Mouse (Mus musculus): ENCODE results near the gene Tmem127. TPM values are rescaled to one million over a fixed set of nuclear protein-coding genes. Genes with fewer than 3 reads are reported as not detected.

The Tmem127 gene
- polyA plus RNA-seq, 1 experiment from 2014 or later = 12.1 TPM

- Histone ChIP-seq H3K27ac (replicated peaks) (no peak overlapping the region), H3K9ac (no peak overlapping the region), H3K36me3 (replicated peaks) (peaks cover 92% of the 10 kb centered on the region), H3K4me1 (replicated peaks) (no peaks in the 10 kb centered on the region), H3K4me2 (no peak overlapping the region), H3K9me3 (replicated peaks) (no peaks in the 10 kb centered on the region), H3K27me3 (no peaks in the 10 kb centered on the region), H3K4me3 (replicated peaks) (no peak overlapping the region)
- ATAC-seq (ENCODE audit: insufficient read depth) = 0 out of 2 replicates have a peak, but pooled peaks have one; percentile 28
- 91% methylated on average over 2 of the region's 2 CpGs for WGBS (ENCODE audit: insufficient replicate concordance)
Observed at GRCm38 (mm10) chr2:127240065-127240464, 7.6 kb upstream of the Tmem127 start.

GRCm38 (mm10) chr2:127248334-127249004 is 761 bp downstream of the Tmem127 start:
- Histone ChIP-seq H3K4me2 (peak overlapping the region; percentile 95), H3K27ac (replicated peaks) (peak overlapping the region; percentile 89), H3K4me1 (replicated peaks) (peaks cover 52% of the 10 kb centered on the region), H3K4me3 (replicated peaks) (peak overlapping the region; percentile 95), H3K36me3 (replicated peaks) (peaks cover 35% of the 10 kb centered on the region), H3K9me3 (replicated peaks) (no peaks in the 10 kb centered on the region), H3K27me3 (no peaks in the 10 kb centered on the region), H3K9ac (peak overlapping the region; percentile 95)
- peak; percentile 47 for ATAC-seq (ENCODE audit: insufficient read depth)
- WGBS (ENCODE audit: insufficient replicate concordance) = under 1% methylated on average over 39 of the region's 39 CpGs

GRCm38 (mm10) chr2:127250291-127251008 is 2.7 kb downstream of the Tmem127 start:
- H3K27me3 ChIP-seq = no peaks in the 10 kb centered on the region
- H3K9me3 ChIP-seq (replicated peaks) = no peaks in the 10 kb centered on the region
- peaks cover 52% of the 10 kb centered on the region for H3K4me1 ChIP-seq (replicated peaks)
- no peak for ATAC-seq (ENCODE audit: insufficient read depth)
- peak overlapping the region; percentile 95 for H3K4me2 ChIP-seq
- 0 out of 2 replicates have a peak overlapping the region, but pooled peaks have one; percentile 2 for H3K4me3 ChIP-seq (replicated peaks)
- 67% methylated on average over 9 of the region's 9 CpGs for WGBS (ENCODE audit: insufficient replicate concordance)
- peaks cover 16% of the 10 kb centered on the region for H3K36me3 ChIP-seq (replicated peaks)
- peak overlapping the region; percentile 38; the same call in 1 of the 2 replicates for H3K27ac ChIP-seq (replicated peaks)
- no peak overlapping the region for H3K9ac ChIP-seq

GRCm38 (mm10) chr2:127251457-127251856 is 3.7 kb downstream of the Tmem127 start:
- WGBS (ENCODE audit: insufficient replicate concordance) = 70% methylated on average over 3 of the region's 3 CpGs
- no peak overlapping the region for H3K27ac ChIP-seq (replicated peaks)

GRCm38 (mm10) chr2:127251880-127252527 is 4.3 kb downstream of the Tmem127 start:
- H3K4me2 ChIP-seq = no peak overlapping the region
- H3K27ac ChIP-seq (replicated peaks) = no peak overlapping the region
- no peak overlapping the region for H3K9ac ChIP-seq
- H3K4me3 ChIP-seq (replicated peaks) = no peak overlapping the region
- H3K4me1 ChIP-seq (replicated peaks) = peaks cover 37% of the 10 kb centered on the region
- peaks cover 14% of the 10 kb centered on the region for H3K36me3 ChIP-seq (replicated peaks)
- 74% methylated on average over 3 of the region's 3 CpGs for WGBS (ENCODE audit: insufficient replicate concordance)
- H3K27me3 ChIP-seq = no peaks in the 10 kb centered on the region
- H3K9me3 ChIP-seq (replicated peaks) = no peaks in the 10 kb centered on the region
- no peak for ATAC-seq (ENCODE audit: insufficient read depth)

More at GRCm38 (mm10) chr2:127251457-127251856, 3.7 kb downstream of the Tmem127 start:
- Histone ChIP-seq H3K27me3 (no peaks in the 10 kb centered on the region), H3K9me3 (replicated peaks) (no peaks in the 10 kb centered on the region), H3K4me1 (replicated peaks) (peaks cover 43% of the 10 kb centered on the region), H3K4me3 (replicated peaks) (no peak overlapping the region), H3K36me3 (replicated peaks) (peaks cover 9% of the 10 kb centered on the region), H3K4me2 (no peak overlapping the region), H3K9ac (no peak overlapping the region)
- ATAC-seq (ENCODE audit: insufficient read depth) = no peak

DNA sequence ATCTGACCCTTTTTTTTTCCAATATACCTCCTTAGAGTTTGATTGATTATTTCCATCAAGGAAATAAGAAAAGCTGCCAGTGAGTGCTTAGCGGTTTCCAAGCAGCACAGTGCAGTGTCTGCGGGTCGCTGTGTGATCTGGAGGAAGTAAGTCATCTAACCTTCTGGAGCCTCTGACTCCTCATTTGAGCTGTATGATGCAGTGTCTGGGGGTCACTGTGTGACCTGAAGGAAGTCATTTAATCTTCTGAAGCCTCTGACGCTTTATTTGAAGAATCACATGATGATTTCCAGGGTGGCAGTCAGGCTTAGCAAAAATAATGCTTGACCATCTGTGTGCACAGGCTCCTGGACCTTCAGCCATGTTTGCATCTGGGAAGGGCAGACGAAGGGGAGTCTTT is 5.1 kb downstream of the Tmem127 start:
- Histone ChIP-seq H3K4me1 (replicated peaks) (peaks cover 37% of the 10 kb centered on the region), H3K36me3 (replicated peaks) (peaks cover 22% of the 10 kb centered on the region), H3K4me3 (replicated peaks) (no peak overlapping the region), H3K9ac (no peak overlapping the region), H3K27ac (replicated peaks) (no peak overlapping the region), H3K27me3 (no peaks in the 10 kb centered on the region), H3K9me3 (replicated peaks) (no peaks in the 10 kb centered on the region), H3K4me2 (no peak overlapping the region)
- 72% methylated on average over 5 of the region's 5 CpGs for WGBS (ENCODE audit: insufficient replicate concordance)
- ATAC-seq (ENCODE audit: insufficient read depth) = no peak

DNA sequence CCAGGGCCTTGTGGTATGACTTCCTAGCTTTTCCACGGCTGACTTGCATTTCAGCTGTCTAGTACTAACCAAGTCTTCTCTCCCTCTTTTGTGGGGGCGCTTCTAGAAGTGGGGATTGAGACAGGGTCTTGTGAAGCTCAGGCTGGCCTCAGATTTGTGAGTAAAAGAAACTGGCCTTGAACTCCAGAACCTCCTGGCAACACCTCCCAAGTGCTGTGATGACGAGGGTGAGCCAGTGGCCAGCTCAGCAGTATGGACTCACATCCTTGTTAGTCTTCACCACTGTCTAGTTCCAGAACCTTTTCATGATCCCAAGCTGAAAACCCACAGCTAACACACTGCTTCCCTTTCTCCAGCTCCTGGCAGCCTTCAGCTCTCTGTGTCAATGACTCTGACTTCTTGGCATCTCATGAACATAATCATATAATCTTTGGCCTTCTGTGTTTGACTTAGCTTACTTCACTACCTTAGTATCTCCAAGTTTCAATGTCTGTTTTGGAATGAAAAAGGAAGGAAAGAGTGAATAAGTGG is 7.0 kb downstream of the Tmem127 start:
- Histone ChIP-seq H3K4me3 (replicated peaks) (no peak overlapping the region), H3K9ac (no peak overlapping the region), H3K4me1 (replicated peaks) (peaks cover 23% of the 10 kb centered on the region), H3K36me3 (replicated peaks) (peaks cover 40% of the 10 kb centered on the region), H3K4me2 (no peak overlapping the region), H3K27ac (replicated peaks) (no peak overlapping the region), H3K9me3 (replicated peaks) (no peaks in the 10 kb centered on the region), H3K27me3 (no peaks in the 10 kb centered on the region)
- 67% methylated on average over 3 of the region's 3 CpGs for WGBS (ENCODE audit: insufficient replicate concordance)
- ATAC-seq (ENCODE audit: insufficient read depth) = no peak

- WGBS (ENCODE audit: insufficient replicate concordance) = 78% methylated on average over 6 of the region's 6 CpGs
- Histone ChIP-seq H3K27ac (replicated peaks) (no peak overlapping the region), H3K9ac (no peak overlapping the region), H3K4me2 (no peak overlapping the region), H3K27me3 (no peaks in the 10 kb centered on the region), H3K9me3 (replicated peaks) (no peaks in the 10 kb centered on the region), H3K36me3 (replicated peaks) (peaks cover 44% of the 10 kb centered on the region), H3K4me1 (replicated peaks) (peaks cover 17% of the 10 kb centered on the region), H3K4me3 (replicated peaks) (no peak overlapping the region)
- ATAC-seq (ENCODE audit: insufficient read depth) = no peak
Observed at GRCm38 (mm10) chr2:127255294-127255693, 7.6 kb downstream of the Tmem127 start.

GRCm38 (mm10) chr2:127259340-127259739 is 11.6 kb downstream of the Tmem127 start:
- Histone ChIP-seq H3K4me3 (replicated peaks) (no peak overlapping the region), H3K36me3 (replicated peaks) (peaks cover 39% of the 10 kb centered on the region), H3K4me1 (replicated peaks) (peaks cover 4% of the 10 kb centered on the region; the same call in 1 of the 2 replicates), H3K27ac (replicated peaks) (no peak overlapping the region), H3K27me3 (no peaks in the 10 kb centered on the region), H3K4me2 (no peak overlapping the region), H3K9ac (no peak overlapping the region), H3K9me3 (replicated peaks) (no peaks in the 10 kb centered on the region)
- 75% methylated on average over 5 of the region's 5 CpGs for WGBS (ENCODE audit: insufficient replicate concordance)
- no peak for ATAC-seq (ENCODE audit: insufficient read depth)

DNA sequence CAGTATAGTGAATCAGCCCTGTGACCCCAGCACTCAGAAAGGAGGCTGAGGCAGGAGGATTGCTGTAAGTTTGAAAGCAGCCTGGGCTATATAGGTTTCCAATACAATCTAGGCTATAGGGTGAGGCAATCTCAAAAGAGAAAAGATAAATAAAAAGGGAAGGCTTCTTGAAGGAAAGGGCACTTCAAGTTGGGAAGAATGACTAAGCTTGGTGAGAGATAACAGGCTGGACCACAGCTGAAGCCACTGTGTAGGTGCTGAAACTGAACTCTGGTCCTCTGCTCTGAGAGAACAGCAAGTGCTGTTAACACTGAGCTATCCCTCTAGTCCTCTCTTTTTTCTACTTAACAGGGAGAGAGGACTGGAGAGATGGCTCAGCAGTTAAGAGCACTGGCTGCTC is 14.8 kb downstream of the Tmem127 start:
- Histone ChIP-seq H3K27me3 (no peaks in the 10 kb centered on the region), H3K9me3 (replicated peaks) (no peaks in the 10 kb centered on the region), H3K36me3 (replicated peaks) (peaks cover 26% of the 10 kb centered on the region), H3K4me2 (no peak overlapping the region), H3K4me3 (replicated peaks) (no peak overlapping the region), H3K4me1 (replicated peaks) (peaks cover 7% of the 10 kb centered on the region), H3K9ac (no peak overlapping the region), H3K27ac (replicated peaks) (no peak overlapping the region)
- ATAC-seq (ENCODE audit: insufficient read depth) = no peak

GRCm38 (mm10) chr2:127267854-127268253 is 20.1 kb downstream of the Tmem127 start:
- H3K4me1 ChIP-seq (replicated peaks) = peaks cover 26% of the 10 kb centered on the region
- WGBS (ENCODE audit: insufficient replicate concordance) = 70% methylated on average over 4 of the region's 4 CpGs
- H3K27me3 ChIP-seq = no peaks in the 10 kb centered on the region
- H3K27ac ChIP-seq (replicated peaks) = no peak overlapping the region
- H3K4me2 ChIP-seq = no peak overlapping the region
- 0 out of 2 replicates have a peak, but pooled peaks cover 5% of the 10 kb centered on the region for H3K36me3 ChIP-seq (replicated peaks)
- no peak overlapping the region for H3K4me3 ChIP-seq (replicated peaks)
- no peak for ATAC-seq (ENCODE audit: insufficient read depth)
- H3K9me3 ChIP-seq (replicated peaks) = no peaks in the 10 kb centered on the region
- no peak overlapping the region for H3K9ac ChIP-seq

All from liver, embryonic 15.5 days (tissue).